Mouse (Mus musculus) embryonic facial prominence, embryonic 11.5 days (tissue): Measurements from ENCODE around the gene Mief1. TPM values are rescaled to one million over a fixed set of nuclear protein-coding genes. Genes with fewer than 3 reads are reported as not detected.

Experiments used
- polyA plus RNA-seq: library from polyadenylated mRNA; unstranded; fragments of >200 nt; fragmentation: Nextera tagmentation; extraction: Ambion mirVana; gene quantifications from 2 replicates; pipeline ENCODE4 v1.2.1, GENCODE M21; 2014

Mief1 gene
- polyA plus RNA-seq, 1 experiment from 2014 or later, result 35.7 TPM

Other genes with a start within 250 kb of the Mief1 start
- 2.5 and 2.8 TPM in 2 replicates for gene Pdgfb, start 219.0 kb upstream of the Mief1 start, polyA plus RNA-seq
- 6.4 and 8.3 TPM in 2 replicates for gene Syngr1, start 142.7 kb upstream of the Mief1 start, polyA plus RNA-seq
- 1,289 and 1,347 TPM in 2 replicates for gene Rpl3, start 142.2 kb upstream of the Mief1 start, polyA plus RNA-seq
- 26.8 and 26.9 TPM in 2 replicates for gene Tab1, start 100.9 kb upstream of the Mief1 start, polyA plus RNA-seq
- 9.9 and 10.5 TPM in 2 replicates for gene Mgat3, start 60.3 kb upstream of the Mief1 start, polyA plus RNA-seq
- gene AC140267.1, start 1.8 kb downstream of the Mief1 start, polyA plus RNA-seq, result not detected in 2 replicates
- 120 and 123 TPM in 2 replicates for gene Atf4, start 21.2 kb downstream of the Mief1 start, polyA plus RNA-seq
- gene Rps19bp1, start 30.3 kb downstream of the Mief1 start, polyA plus RNA-seq, result 81.3 and 83.1 TPM in 2 replicates
- 0.11 TPM in 1 of 2 replicates, not detected in the other for gene Cacna1i, start 53.2 kb downstream of the Mief1 start, polyA plus RNA-seq